Mouse (Mus musculus) MEL (cell line): ENCODE measurements around the gene Ikbke.

Experiments
- BHLHE40 ChIP-seq: IDR thresholded peaks from 2 replicates; pipeline ENCODE4 v1.6.1; 2012; ENCODE audit warnings: low read depth, mild to moderate bottlenecking, inconsistent platforms, low read length, improper control_type of control experiment, borderline replicate concordance
- CTCF ChIP-seq, 3 experiments: IDR thresholded peaks in 2 of 3; conservative IDR thresholded peaks in 1 of 3; 2 replicates each; pipeline ENCODE4 v1.5.1; 2011 to 2012; ENCODE audit warnings: low read length in 3 of 3, low read depth in 2 of 3, mild to moderate bottlenecking in 2 of 3, improper control_type of control experiment in 1 of 3, inconsistent platforms in 1 of 3, mixed read lengths in 1 of 3, moderate library complexity in 1 of 3; ENCODE audit not compliant: control insufficient read depth in 1 of 3, insufficient read depth in 1 of 3, poor library complexity in 1 of 3, severe bottlenecking in 1 of 3
- ELF1 ChIP-seq: IDR thresholded peaks from 2 replicates; pipeline ENCODE4 v1.6.1; 2014; ENCODE audit warnings: low read depth, mild to moderate bottlenecking, inconsistent platforms, low read length, improper control_type of control experiment, moderate library complexity
- EP300 ChIP-seq, 2 experiments: IDR thresholded peaks; 2 replicates each; pipeline ENCODE4 v1.6.1; 2011; ENCODE audit warnings: improper control_type of control experiment in 2 of 2, low read length in 2 of 2, low read depth in 1 of 2, mild to moderate bottlenecking in 1 of 2
- GATA1 ChIP-seq: IDR thresholded peaks from 2 replicates; pipeline ENCODE4 v1.6.1; 2011; ENCODE audit warnings: low read depth, low read length, improper control_type of control experiment
- HCFC1 ChIP-seq: IDR thresholded peaks from 2 replicates; pipeline ENCODE4 v1.6.1; 2012; ENCODE audit warnings: low read depth, mild to moderate bottlenecking, inconsistent platforms, low read length, improper control_type of control experiment, moderate library complexity
- MAFK ChIP-seq: IDR thresholded peaks from 2 replicates; pipeline ENCODE4 v1.6.1; 2011; ENCODE audit warnings: low read depth, mild to moderate bottlenecking, low read length, improper control_type of control experiment, borderline replicate concordance
- MEF2A ChIP-seq: IDR thresholded peaks from 2 replicates; pipeline ENCODE4 v1.6.1; 2014; ENCODE audit warnings: low read depth, mild to moderate bottlenecking, inconsistent platforms, low read length, improper control_type of control experiment; ENCODE audit not compliant: poor library complexity, insufficient replicate concordance, severe bottlenecking; ENCODE audit errors: extremely low read depth
- NELFE ChIP-seq: IDR thresholded peaks from 2 replicates; pipeline ENCODE4 v1.6.1; 2011; ENCODE audit warnings: low read depth, low read length, improper control_type of control experiment
- POLR2A ChIP-seq, 2 experiments: IDR thresholded peaks; 2 replicates each; pipeline ENCODE4 v1.6.1; 2011 to 2012; ENCODE audit warnings: low read length in 2 of 2, mild to moderate bottlenecking in 2 of 2, control low read depth in 1 of 2, improper control_type of control experiment in 1 of 2, low read depth in 1 of 2, moderate library complexity in 1 of 2; ENCODE audit not compliant: control insufficient read depth in 1 of 2, insufficient read depth in 1 of 2, poor library complexity in 1 of 2
- TAL1 ChIP-seq: IDR thresholded peaks from 2 replicates; pipeline ENCODE4 v1.6.1; 2012; ENCODE audit warnings: mild to moderate bottlenecking, inconsistent platforms, low read length, moderate library complexity, mixed read lengths
- ZC3H11A ChIP-seq: IDR thresholded peaks from 2 replicates; pipeline ENCODE4 v1.6.1; 2012; ENCODE audit warnings: low read depth, mild to moderate bottlenecking, inconsistent platforms, low read length, improper control_type of control experiment
- ZKSCAN1 ChIP-seq: IDR thresholded peaks from 2 replicates; pipeline ENCODE4 v1.6.1; 2012; ENCODE audit warnings: low read depth, mild to moderate bottlenecking, inconsistent platforms, low read length, improper control_type of control experiment, moderate library complexity

GRCm38 (mm10) chr1:131238931-131239381 is 40.5 kb downstream of the Ikbke start:
- no peak for TF ChIP-seq HCFC1
- TF ChIP-seq POLR2A (IDR thresholded peaks at IDR 0.05; ENCODE audit: control insufficient read depth in 1 of 2, insufficient read depth in 1 of 2, low read depth in 1 of 2, low read length in 2 of 2, poor library complexity in 1 of 2), result no peak
- TF ChIP-seq BHLHE40, result no peak
- no peak for TF ChIP-seq MAFK
- TF ChIP-seq MEF2A, result no peak
- TF ChIP-seq EP300 (IDR thresholded peaks at IDR 0.05; ENCODE audit: low read depth in 1 of 2, low read length in 2 of 2), result no peak
- no peak for TF ChIP-seq ELF1
- TF ChIP-seq NELFE, result no peak
- TF ChIP-seq ZC3H11A, result no peak
- TF ChIP-seq CTCF (IDR thresholded peaks at IDR 0.05 in 2 of 3, conservative IDR thresholded peaks at IDR 0.05 in 1 of 3; ENCODE audit: control insufficient read depth in 1 of 3, insufficient read depth in 1 of 3, low read depth in 2 of 3, low read length in 3 of 3, poor library complexity in 1 of 3, severe bottlenecking in 1 of 3), result no peak
- no peak for TF ChIP-seq GATA1
- no peak for TF ChIP-seq ZKSCAN1
- no peak for TF ChIP-seq TAL1
